Mouse (Mus musculus) left cerebral cortex, adult 8-10 months (tissue): ENCODE results near the gene Gm3415. TPM values are rescaled to one million over a fixed set of nuclear protein-coding genes. Genes with fewer than 3 reads are reported as not detected.
"Not testable (repeated sequence)": the region's sequence is repeated elsewhere in the genome, so short reads cannot be mapped to it uniquely, and the experiment has no call there.

Experiments
- DNase-seq, 2 experiments: peaks; one replicate each; pipeline ENCODE4 v3.0.0; 2022; ENCODE audit warnings: low spot score in 2 of 2
- total RNA-seq, 4 experiments: library from RNA; stranded (reverse); gene quantifications; 2 replicates each; pipeline ENCODE4 v1.2.4; 2022

Gene Gm3415
- not detected for total RNA-seq

DNA sequence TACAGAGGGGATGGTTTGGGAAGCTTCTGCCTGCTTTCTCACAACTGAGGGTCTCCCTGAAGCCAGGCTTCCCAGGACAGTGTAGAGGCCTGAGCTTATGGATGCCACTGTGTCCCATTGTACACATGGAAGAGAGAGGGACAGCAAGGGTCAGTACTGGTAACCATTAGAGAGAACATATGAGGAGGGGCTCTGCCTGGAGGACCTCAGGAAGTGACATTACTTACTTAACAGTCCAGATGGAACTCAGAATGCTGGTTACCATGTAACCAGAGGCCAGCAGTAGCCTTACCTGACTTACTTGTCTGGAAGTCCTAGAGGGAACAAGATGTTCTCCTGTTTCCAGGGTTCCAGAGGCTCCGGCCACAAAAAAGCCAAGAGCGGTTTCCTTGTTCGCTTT, at the start of gene Gm3415:
Gene Gm3415, plus strand, starts transcription at position 301 of the 400 bp plus-strand sequence.
- not testable (repeated sequence) for DNase-seq

- not testable (repeated sequence) for DNase-seq
Observed at GRCm38 (mm10) chr5:146513823-146514222, 42.1 kb upstream of the Gm3415 start, which contains the start of gene Gm3402. Gene Gm3402 (plus strand): TSS chr5:146514123.

DNA sequence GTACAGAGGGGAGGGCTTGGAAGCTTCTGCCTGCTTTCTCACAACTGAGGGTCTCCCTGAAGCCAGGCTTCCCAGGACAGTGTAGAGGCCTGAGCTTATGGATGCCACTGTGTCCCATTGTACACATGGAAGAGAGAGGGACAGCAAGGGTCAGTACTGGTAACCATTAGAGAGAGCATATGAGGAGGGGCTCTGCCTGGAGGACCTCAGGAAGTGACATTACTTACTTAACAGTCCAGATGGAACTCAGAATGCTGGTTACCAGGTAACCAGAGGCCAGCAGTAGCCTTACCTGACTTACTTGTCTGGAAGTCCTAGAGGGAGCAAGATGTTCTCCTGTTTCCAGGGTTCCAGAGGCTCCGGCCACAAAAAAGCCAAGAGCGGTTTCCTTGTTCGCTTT, 30.4 kb upstream of the Gm3415 start, which contains the start of gene Gm3404:
Gene Gm3404, plus strand, starts transcription at position 301 of the 400 bp plus-strand sequence.
- DNase-seq, result not testable (repeated sequence)

GRCm38 (mm10) chr5:146537347-146537746, 18.6 kb upstream of the Gm3415 start, which contains the start of gene Gm3409:
Gene Gm3409 (plus strand): TSS chr5:146537647.
- DNase-seq, result not testable (repeated sequence)

DNA sequence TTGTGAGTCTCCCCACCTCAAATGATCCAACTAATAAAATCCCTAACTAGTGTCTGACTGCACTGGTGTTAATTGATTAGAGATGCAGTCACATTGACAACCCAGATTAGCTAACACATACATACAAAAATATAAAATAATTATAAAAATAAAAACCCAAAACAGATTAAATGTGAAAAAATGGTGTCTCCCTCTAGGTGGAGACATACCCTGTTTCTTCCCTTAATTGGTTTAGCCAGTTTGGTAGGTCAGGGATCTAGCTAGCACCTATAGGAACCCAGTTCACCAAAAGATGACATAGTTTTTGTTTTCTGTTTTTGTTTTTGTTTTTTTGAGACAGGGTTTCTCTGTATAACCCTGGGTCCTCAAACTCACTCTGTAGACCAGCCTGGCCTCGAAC, 8.3 kb downstream of the Gm3415 start:
- no peak for DNase-seq

DNA sequence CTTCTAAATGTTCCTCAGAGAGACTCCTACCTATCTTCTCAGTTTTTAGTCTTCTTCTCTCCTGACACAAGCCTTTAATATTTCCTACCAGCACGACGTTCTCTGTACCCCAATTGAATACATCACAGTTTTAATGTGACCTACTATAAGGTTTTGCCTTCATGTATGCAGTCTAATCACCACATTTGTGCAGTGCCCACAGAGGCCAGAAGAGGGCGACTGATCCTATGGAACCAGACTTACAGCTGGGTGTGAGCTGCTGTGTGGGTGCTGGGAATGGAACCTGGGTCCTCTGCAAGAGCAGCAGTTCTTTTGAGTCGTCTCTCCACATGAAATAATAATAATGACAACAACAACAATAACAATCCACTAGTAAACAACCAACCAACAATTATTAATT, 11.1 kb downstream of the Gm3415 start:
- no peak for DNase-seq

GRCm38 (mm10) chr5:146570179-146570578, 14.2 kb downstream of the Gm3415 start:
- not testable (repeated sequence) for DNase-seq

DNA sequence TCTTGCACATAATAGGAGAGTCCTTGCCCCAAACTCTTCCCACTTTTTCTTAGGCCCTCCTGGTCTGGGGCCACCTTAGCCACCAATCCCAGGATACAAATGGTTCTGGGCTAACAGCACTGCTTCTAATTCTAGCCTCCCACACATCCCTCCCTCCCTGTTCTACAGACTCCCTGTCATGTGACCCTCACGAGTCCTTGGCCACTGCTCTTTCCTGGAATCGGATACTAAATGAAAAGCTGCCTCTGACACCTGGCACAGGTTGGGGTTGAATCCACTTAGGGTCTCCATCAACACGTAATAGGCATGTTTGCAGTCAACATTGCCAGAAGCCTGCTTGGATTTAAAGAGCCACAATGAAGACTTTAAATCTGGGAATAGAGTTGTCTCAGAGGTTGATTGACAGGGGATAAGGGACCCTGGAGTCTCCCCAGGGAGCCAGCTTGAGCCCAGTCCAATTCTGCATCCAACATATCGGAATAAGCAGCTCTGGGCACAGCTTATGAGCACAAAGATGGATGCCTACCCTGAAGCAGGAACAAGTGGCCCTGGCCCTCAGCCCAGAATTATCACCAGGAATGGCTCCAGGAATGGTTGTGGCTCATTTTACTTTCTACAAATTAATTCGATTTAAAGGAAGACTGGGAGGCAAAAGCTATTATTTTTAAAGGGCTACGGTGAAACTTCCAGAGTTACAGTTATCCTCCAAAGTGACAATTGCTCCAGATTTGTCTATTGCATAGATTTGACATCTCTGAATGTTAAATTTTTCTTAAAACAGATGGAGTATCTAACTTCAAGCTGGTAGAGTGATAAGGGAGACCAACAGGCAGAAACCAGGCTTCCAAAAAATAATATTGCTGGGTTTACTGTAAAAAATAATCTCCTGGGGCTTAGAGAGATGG, 16.1 kb downstream of the Gm3415 start:
- DNase-seq, result peak in 1 of 2 experiments; percentile 55

- not testable (repeated sequence) for DNase-seq
Observed at GRCm38 (mm10) chr5:146572735-146573042, 16.8 kb downstream of the Gm3415 start.

DNA sequence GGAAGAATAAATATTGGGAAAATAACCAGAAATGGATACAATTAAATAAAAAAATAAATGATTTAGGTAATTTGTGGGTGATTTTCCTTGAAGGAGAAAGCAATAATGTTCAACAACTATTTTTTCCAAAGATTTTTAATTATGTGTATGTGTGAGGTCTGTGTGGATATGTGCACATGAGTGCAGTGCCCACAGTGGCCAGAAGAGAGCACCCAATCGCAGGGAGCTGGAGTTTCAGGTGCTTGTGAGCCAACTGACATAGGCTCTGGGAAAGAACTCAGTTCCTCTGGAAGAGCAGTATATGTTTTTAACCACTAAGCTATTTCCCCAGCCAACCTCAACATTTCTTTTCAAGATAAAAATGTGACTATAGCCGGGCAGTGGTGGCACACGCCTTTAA, 20.7 kb downstream of the Gm3415 start:
- no peak for DNase-seq

- DNase-seq, result peak in 1 of 2 experiments; percentile 25
Observed at GRCm38 (mm10) chr5:146584156-146584477, 28.2 kb downstream of the Gm3415 start.

DNA sequence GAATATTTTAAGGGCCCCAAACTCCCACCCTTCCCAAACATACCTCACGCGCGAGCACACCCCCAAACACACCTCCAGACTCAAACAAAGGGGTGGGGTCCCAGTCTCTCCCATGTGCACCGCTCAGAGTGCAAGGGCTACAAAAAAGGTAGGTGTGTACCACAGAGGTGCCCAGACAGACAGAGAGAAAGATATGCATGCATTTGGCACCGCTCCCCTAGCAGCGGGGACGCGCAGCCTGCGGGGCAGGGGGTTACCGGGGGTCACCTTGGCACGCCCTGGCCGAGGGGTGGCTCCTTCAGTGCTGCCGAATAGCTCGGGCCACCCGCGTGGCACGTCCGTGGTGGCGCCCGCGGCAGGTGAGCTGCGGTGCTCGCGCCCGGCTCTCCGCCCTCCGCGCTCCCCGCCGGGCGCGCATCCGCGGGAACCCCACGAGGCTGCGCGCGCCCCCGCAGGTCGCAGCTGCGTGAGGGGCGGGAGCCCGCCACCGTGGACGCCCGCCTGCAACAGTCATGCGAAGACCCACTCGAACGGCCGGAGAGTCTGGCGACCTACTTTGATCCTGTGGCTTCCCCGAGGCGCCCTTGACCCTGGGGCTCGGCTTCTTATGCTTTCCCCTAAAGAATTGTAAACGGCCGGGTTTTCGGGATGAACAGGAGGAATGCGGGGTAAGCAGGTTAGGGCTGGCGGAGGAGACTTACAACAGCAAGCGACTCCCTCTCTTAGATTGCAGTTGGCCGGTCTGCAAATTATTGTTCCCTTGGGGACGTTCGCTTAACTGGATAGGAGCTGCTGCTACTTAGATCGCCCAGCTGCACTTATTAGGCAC, 28.8 kb downstream of the Gm3415 start, which contains the start of gene Gpr12:
Gene Gpr12, minus strand, starts transcription at position 762 of the 829 bp plus-strand sequence.
- DNase-seq, result peak; percentile 35 to 43

DNA sequence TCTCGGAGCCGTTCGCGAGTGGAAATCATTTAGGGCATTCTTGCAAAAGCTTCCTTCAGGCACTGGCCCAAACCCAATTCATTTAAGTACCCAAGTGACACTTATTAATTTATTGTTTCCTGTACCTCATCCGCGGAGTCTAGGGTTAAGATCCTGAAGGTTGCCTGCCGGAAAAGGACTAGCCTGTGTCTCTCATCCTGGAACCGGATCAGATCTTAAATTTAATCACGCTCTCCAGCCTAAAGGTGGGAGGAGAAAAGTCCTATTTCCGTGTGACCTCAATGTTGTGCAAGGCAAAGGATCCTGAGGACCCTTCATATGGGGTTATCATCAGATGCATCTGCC, 29.3 kb downstream of the Gm3415 start:
- DNase-seq, result no peak

GRCm38 (mm10) chr5:146586357-146587070, 30.6 kb downstream of the Gm3415 start:
- no peak for DNase-seq

GRCm38 (mm10) chr5:146590987-146591386, 35.1 kb downstream of the Gm3415 start:
- DNase-seq, result no peak

DNA sequence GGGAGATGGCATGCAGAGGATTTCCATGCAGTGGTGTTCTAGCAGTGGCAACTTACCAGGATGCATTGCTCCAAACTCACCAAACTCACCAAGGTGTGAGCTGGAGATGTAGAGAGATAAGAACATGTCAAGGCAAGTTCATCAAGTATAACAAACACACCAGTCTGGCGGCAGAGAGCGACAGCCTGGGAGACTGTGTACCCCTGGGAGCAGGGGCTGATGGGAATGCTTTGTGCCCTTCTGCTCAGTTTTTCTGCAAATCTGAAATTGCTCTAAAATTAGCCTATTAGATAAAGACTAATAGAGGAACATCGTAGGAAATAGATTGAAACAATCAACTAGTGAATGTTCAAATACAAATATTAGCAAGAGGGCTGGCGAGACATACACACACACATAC, 35.7 kb downstream of the Gm3415 start:
- DNase-seq, result no peak

- DNase-seq, result no peak
Observed at GRCm38 (mm10) chr5:146592580-146592979, 36.6 kb downstream of the Gm3415 start.

- DNase-seq, result no peak
Observed at GRCm38 (mm10) chr5:146596612-146597502, 40.9 kb downstream of the Gm3415 start.

DNA sequence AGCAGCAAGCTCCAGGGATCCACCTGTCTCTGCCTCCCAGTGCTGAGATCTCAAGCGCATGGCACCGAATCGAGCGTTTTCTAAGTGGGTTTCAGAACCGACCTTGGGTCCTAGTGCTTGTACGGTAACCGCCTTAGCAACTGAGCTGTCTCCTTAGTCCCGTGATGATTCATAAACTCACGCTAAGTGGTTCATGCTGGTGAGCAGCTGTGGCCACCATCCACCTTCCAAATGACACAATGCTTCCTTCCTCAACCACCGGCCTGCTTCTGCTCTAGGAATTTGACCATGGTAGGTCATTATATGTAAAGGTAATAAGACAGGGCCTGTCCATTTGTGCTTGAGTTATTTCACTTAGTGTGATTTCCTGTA, 41.6 kb downstream of the Gm3415 start:
- DNase-seq, result no peak
